Mouse (Mus musculus): ENCODE results near the gene Igf2. TPM values are rescaled to one million over a fixed set of nuclear protein-coding genes. Genes with fewer than 3 reads are reported as not detected.

The Igf2 gene
- polyA plus RNA-seq, 1 experiment from 2014 or later = 536 TPM

GRCm38 (mm10) chr7:142667521-142667920 is 905 bp upstream of the Igf2 start:
- H3K9ac ChIP-seq = no peak overlapping the region
- H3K27ac ChIP-seq = no peak overlapping the region
- H3K4me2 ChIP-seq = no peak overlapping the region
- H3K4me1 ChIP-seq = peaks cover 9% of the 10 kb centered on the region
- no peak overlapping the region for H3K4me3 ChIP-seq
- peaks cover 19% of the 10 kb centered on the region for H3K9me3 ChIP-seq
- ATAC-seq (ENCODE audit: borderline replicate concordance, extremely low read depth, low FRiP score, low TSS enrichment) = no peak
- no peaks in the 10 kb centered on the region for H3K36me3 ChIP-seq
- peaks cover 46% of the 10 kb centered on the region for H3K27me3 ChIP-seq
- WGBS = 96% methylated on average over 18 of the region's 18 CpGs

- no peaks in the 10 kb centered on the region for H3K36me3 ChIP-seq
Observed at GRCm38 (mm10) chr7:142666109-142666508, 507 bp downstream of the Igf2 start.

GRCm38 (mm10) chr7:142665364-142665763 is 1.3 kb downstream of the Igf2 start:
- Histone ChIP-seq H3K4me3 (no peak overlapping the region), H3K36me3 (no peaks in the 10 kb centered on the region), H3K9ac (no peak overlapping the region), H3K27me3 (peaks cover 68% of the 10 kb centered on the region), H3K4me2 (no peak overlapping the region), H3K9me3 (peaks cover 12% of the 10 kb centered on the region), H3K27ac (no peak overlapping the region), H3K4me1 (peaks cover 16% of the 10 kb centered on the region)
- 72% methylated on average over 5 of the region's 5 CpGs for WGBS
- no peak for ATAC-seq (ENCODE audit: borderline replicate concordance, extremely low read depth, low FRiP score, low TSS enrichment)

More at GRCm38 (mm10) chr7:142666109-142666508, 507 bp downstream of the Igf2 start:
- no peak overlapping the region for H3K27ac ChIP-seq
- H3K4me2 ChIP-seq = no peak overlapping the region
- H3K4me3 ChIP-seq = no peak overlapping the region
- peaks cover 9% of the 10 kb centered on the region for H3K4me1 ChIP-seq
- peaks cover 17% of the 10 kb centered on the region for H3K9me3 ChIP-seq
- H3K27me3 ChIP-seq = peaks cover 60% of the 10 kb centered on the region
- WGBS = 66% methylated on average over 4 of the region's 4 CpGs
- no peak overlapping the region for H3K9ac ChIP-seq
- no peak for ATAC-seq (ENCODE audit: borderline replicate concordance, extremely low read depth, low FRiP score, low TSS enrichment)

GRCm38 (mm10) chr7:142664465-142665029 is 2.1 kb downstream of the Igf2 start:
- ATAC-seq (ENCODE audit: borderline replicate concordance, extremely low read depth, low FRiP score, low TSS enrichment) = no peak
- peaks cover 24% of the 10 kb centered on the region for H3K4me1 ChIP-seq
- peaks cover 76% of the 10 kb centered on the region for H3K27me3 ChIP-seq
- peak overlapping the region; percentile 39 for H3K4me3 ChIP-seq
- no peak overlapping the region for H3K27ac ChIP-seq
- WGBS = 12% methylated on average over 9 of the region's 9 CpGs
- peaks cover 4% of the 10 kb centered on the region for H3K9me3 ChIP-seq
- H3K4me2 ChIP-seq = peak overlapping the region; percentile 62
- no peak overlapping the region for H3K9ac ChIP-seq
- no peaks in the 10 kb centered on the region for H3K36me3 ChIP-seq

- peak overlapping the region; percentile 62 for H3K4me2 ChIP-seq
- peaks cover 30% of the 10 kb centered on the region for H3K4me1 ChIP-seq
- no peak overlapping the region for H3K27ac ChIP-seq
- under 1% methylated on average over 53 of the region's 53 CpGs for WGBS
- H3K9ac ChIP-seq = peak overlapping the region; percentile 37
- no peaks in the 10 kb centered on the region for H3K9me3 ChIP-seq
- peak overlapping the region; percentile 39 for H3K4me3 ChIP-seq
- no peak for ATAC-seq (ENCODE audit: borderline replicate concordance, extremely low read depth, low FRiP score, low TSS enrichment)
- H3K27me3 ChIP-seq = peaks cover 82% of the 10 kb centered on the region
- H3K36me3 ChIP-seq = no peaks in the 10 kb centered on the region
Observed at GRCm38 (mm10) chr7:142663931-142664421, 2.6 kb downstream of the Igf2 start.

GRCm38 (mm10) chr7:142663151-142663550 is 3.5 kb downstream of the Igf2 start:
- no peaks in the 10 kb centered on the region for H3K36me3 ChIP-seq
- ATAC-seq (ENCODE audit: borderline replicate concordance, extremely low read depth, low FRiP score, low TSS enrichment) = no peak
- peaks cover 36% of the 10 kb centered on the region for H3K4me1 ChIP-seq
- no peak overlapping the region for H3K9ac ChIP-seq
- WGBS = 43% methylated on average over 5 of the region's 5 CpGs
- H3K4me2 ChIP-seq = peak overlapping the region; percentile 62; the same call in 1 of the 2 replicates
- peak overlapping the region; percentile 39; the same call in 1 of the 2 replicates for H3K4me3 ChIP-seq
- H3K27ac ChIP-seq = no peak overlapping the region
- peaks cover 90% of the 10 kb centered on the region for H3K27me3 ChIP-seq
- H3K9me3 ChIP-seq = no peaks in the 10 kb centered on the region

- Histone ChIP-seq H3K27ac (no peak overlapping the region), H3K36me3 (no peaks in the 10 kb centered on the region), H3K27me3 (peaks cover 99% of the 10 kb centered on the region), H3K4me2 (peak overlapping the region; percentile 76; the same call in 1 of the 2 replicates), H3K9ac (no peak overlapping the region), H3K4me3 (peak overlapping the region; percentile 46; the same call in 1 of the 2 replicates), H3K9me3 (no peaks in the 10 kb centered on the region), H3K4me1 (peaks cover 37% of the 10 kb centered on the region)
- ATAC-seq (ENCODE audit: borderline replicate concordance, extremely low read depth, low FRiP score, low TSS enrichment) = no peak
Observed at GRCm38 (mm10) chr7:142661811-142662210, 4.8 kb downstream of the Igf2 start.

GRCm38 (mm10) chr7:142661046-142661445 is 5.6 kb downstream of the Igf2 start:
- Histone ChIP-seq H3K27ac (peak overlapping the region; percentile 88), H3K4me1 (peaks cover 40% of the 10 kb centered on the region), H3K9me3 (no peaks in the 10 kb centered on the region), H3K4me2 (peak overlapping the region; percentile 76), H3K36me3 (no peaks in the 10 kb centered on the region), H3K4me3 (peak overlapping the region; percentile 46), H3K27me3 (peaks cover 99% of the 10 kb centered on the region), H3K9ac (peak overlapping the region; percentile 64)
- ATAC-seq (ENCODE audit: borderline replicate concordance, extremely low read depth, low FRiP score, low TSS enrichment) = no peak
- 4% methylated on average over 25 of the region's 25 CpGs for WGBS

GRCm38 (mm10) chr7:142660651-142660945 is 6.0 kb downstream of the Igf2 start:
- H3K36me3 ChIP-seq = no peaks in the 10 kb centered on the region
- peaks cover 44% of the 10 kb centered on the region for H3K4me1 ChIP-seq
- peak overlapping the region; percentile 76 for H3K4me2 ChIP-seq
- WGBS = under 1% methylated on average over 29 of the region's 29 CpGs
- no peak for ATAC-seq (ENCODE audit: borderline replicate concordance, extremely low read depth, low FRiP score, low TSS enrichment)
- peak overlapping the region; percentile 64 for H3K9ac ChIP-seq
- peaks cover 99% of the 10 kb centered on the region for H3K27me3 ChIP-seq
- H3K27ac ChIP-seq = peak overlapping the region; percentile 88
- H3K4me3 ChIP-seq = peak overlapping the region; percentile 46
- H3K9me3 ChIP-seq = no peaks in the 10 kb centered on the region

- Histone ChIP-seq H3K9me3 (no peaks in the 10 kb centered on the region), H3K27me3 (peaks cover 99% of the 10 kb centered on the region), H3K4me3 (peak overlapping the region; percentile 46), H3K9ac (peak overlapping the region; percentile 64), H3K27ac (peak overlapping the region; percentile 88), H3K4me1 (peaks cover 46% of the 10 kb centered on the region), H3K36me3 (no peaks in the 10 kb centered on the region), H3K4me2 (peak overlapping the region; percentile 76)
- ATAC-seq (ENCODE audit: borderline replicate concordance, extremely low read depth, low FRiP score, low TSS enrichment) = no peak
- WGBS = under 1% methylated on average over 40 of the region's 43 CpGs
Observed at GRCm38 (mm10) chr7:142659767-142660650, 6.6 kb downstream of the Igf2 start.

- Histone ChIP-seq H3K27me3 (peaks cover 99% of the 10 kb centered on the region), H3K9me3 (no peaks in the 10 kb centered on the region), H3K4me3 (peak overlapping the region; percentile 46), H3K9ac (peak overlapping the region; percentile 64), H3K4me1 (peaks cover 46% of the 10 kb centered on the region), H3K4me2 (peak overlapping the region; percentile 76), H3K36me3 (peaks cover 3% of the 10 kb centered on the region), H3K27ac (peak overlapping the region; percentile 90)
- peak; percentile 71 for ATAC-seq (ENCODE audit: borderline replicate concordance, extremely low read depth, low FRiP score, low TSS enrichment)
- WGBS = under 1% methylated on average over 42 of the region's 70 CpGs
Observed at GRCm38 (mm10) chr7:142659181-142659681, 7.4 kb downstream of the Igf2 start.
